Mouse (Mus musculus) forebrain, embryonic 10.5 days (tissue): ENCODE data around the gene Tmem45a2. TPM values are rescaled to one million over a fixed set of nuclear protein-coding genes. Genes with fewer than 3 reads are reported as not detected.

Experiments
- DNase-seq: peaks from one replicate; pipeline ENCODE4 v3.0.0-alpha.2; 2017; ENCODE audit warnings: low spot score; ENCODE audit errors: extremely low spot score
- H3K27ac ChIP-seq: fragments of 300-500 bp; sonication (generic); 2 replicates; pipeline ENCODE4 v1.5.1; 2016; ENCODE audit warnings: mild to moderate bottlenecking
- H3K27me3 ChIP-seq: fragments of 300-500 bp; sonication (generic); 2 replicates; pipeline ENCODE4 v1.6.1; 2016; ENCODE audit warnings: mild to moderate bottlenecking; ENCODE audit not compliant: poor library complexity, severe bottlenecking
- H3K36me3 ChIP-seq: fragments of 300-500 bp; sonication (generic); replicated peaks from 2 replicates; pipeline ENCODE4 v1.6.1; 2016; ENCODE audit warnings: mild to moderate bottlenecking, moderate library complexity
- H3K4me1 ChIP-seq: fragments of 300-500 bp; sonication (generic); 2 replicates; pipeline ENCODE4 v1.6.1; 2016
- H3K4me3 ChIP-seq: fragments of 300-500 bp; sonication (generic); 2 replicates; pipeline ENCODE4 v1.5.1; 2016; ENCODE audit warnings: mild to moderate bottlenecking, moderate library complexity
- H3K9me3 ChIP-seq: fragments of 300-500 bp; sonication (generic); 2 replicates; pipeline ENCODE4 v1.6.1; 2016; ENCODE audit warnings: mild to moderate bottlenecking, moderate library complexity
- WGBS: fragments of 180-500 bp; shearing (Covaris S2); methylation state at CpG from one replicate; pipeline ENCODE4 v1.1.7; 2016; 5-methylcytosine and 5-hydroxymethylcytosine counted together
- polyA plus RNA-seq: library from polyadenylated mRNA; unstranded; fragments of >200 nt; fragmentation: Nextera tagmentation; extraction: Ambion mirVana; gene quantifications from 2 replicates; pipeline ENCODE4 v1.2.1, GENCODE M21; 2016

The Tmem45a2 gene
- not detected in 2 replicates for polyA plus RNA-seq

DNA sequence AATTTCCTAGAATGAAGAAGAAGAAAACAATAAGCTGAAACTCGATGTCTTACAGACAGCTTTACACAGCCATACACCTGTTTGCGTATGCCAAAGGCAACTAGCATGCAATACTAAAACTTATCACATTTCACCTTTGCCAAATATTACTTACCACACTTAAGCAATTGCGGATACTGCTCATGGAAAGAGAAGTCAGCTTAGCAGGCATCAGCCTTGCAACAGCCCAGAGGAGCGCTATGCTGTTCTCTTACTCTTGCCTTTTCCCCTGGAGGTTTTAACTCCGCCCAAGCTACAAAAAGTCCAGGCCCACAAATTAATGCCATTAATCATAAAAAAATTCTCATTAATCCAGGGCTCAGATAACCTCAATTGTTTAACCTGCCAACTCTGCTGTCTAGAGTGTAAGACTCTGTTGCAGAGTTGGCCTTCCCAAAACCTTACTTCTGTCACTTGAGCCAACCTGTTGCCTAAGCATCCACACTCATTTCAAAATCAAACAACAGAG is at the start of gene Tmem45a2:
Gene Tmem45a2 (minus strand): TSS at position 241 of the 508 bp plus-strand sequence.
- H3K4me1 ChIP-seq, result no peaks in the 10 kb centered on the region
- H3K9me3 ChIP-seq, result no peaks in the 10 kb centered on the region
- H3K4me3 ChIP-seq, result no peak within 1 kb of the TSS
- H3K36me3 ChIP-seq, result no peaks in the 10 kb centered on the region
- H3K27me3 ChIP-seq, result no peaks in the 10 kb centered on the region
- 92% methylated on average over 5 of the region's 5 CpGs for WGBS
- DNase-seq, result no peak
- no peak within 1 kb of the TSS for H3K27ac ChIP-seq

DNA sequence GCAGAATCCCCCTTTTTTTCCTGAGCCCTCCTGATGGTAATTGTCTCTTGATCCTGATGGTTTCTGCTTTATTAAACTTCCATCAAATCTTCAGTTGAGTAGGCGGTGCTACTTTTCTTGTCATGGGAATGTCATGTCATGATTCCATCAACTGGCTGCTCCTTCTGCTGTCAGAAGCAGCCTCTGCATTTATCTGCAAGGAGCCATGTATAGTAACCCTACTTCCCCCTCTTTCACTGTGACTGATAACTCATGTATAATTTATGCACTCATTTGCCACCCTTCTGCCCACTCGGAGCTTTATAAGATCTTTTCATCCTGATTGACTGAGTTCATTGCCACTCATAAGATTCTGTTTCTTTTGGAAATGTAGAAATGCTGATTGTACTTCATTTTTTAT is 46.4 kb upstream of the Tmem45a2 start:
- DNase-seq, result no peak
- WGBS, result 86% methylated on average over 2 of the region's 2 CpGs
- H3K36me3 ChIP-seq, result no peaks in the 10 kb centered on the region
- H3K4me3 ChIP-seq, result no peak overlapping the region
- H3K4me1 ChIP-seq, result peaks cover 6% of the 10 kb centered on the region
- no peak overlapping the region for H3K27ac ChIP-seq
- no peaks in the 10 kb centered on the region for H3K27me3 ChIP-seq
- no peaks in the 10 kb centered on the region for H3K9me3 ChIP-seq

DNA sequence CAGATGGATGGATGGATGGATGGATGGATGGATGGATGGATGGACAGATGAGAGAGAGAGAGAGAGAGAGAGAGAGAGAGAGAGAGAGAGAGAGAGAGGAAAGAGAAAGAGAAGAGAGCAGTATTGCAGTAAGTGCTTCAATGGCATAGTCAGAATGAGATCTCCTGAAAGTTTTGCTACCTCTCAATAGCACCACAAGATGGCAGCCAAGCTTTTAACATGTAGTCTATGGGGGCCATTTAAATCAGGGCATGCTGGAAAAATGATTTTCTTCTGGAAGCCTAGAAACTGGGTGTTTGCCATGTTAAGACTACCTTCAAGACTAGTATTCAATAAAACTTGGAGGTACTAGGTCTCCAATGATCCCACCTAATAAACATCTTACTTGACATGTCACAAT is 44.9 kb upstream of the Tmem45a2 start:
- DNase-seq, result no peak
- Histone ChIP-seq H3K4me1 (peaks cover 4% of the 10 kb centered on the region; the same call in 1 of the 2 replicates), H3K36me3 (no peaks in the 10 kb centered on the region), H3K4me3 (no peak overlapping the region), H3K27ac (no peak overlapping the region), H3K9me3 (no peaks in the 10 kb centered on the region), H3K27me3 (no peaks in the 10 kb centered on the region)

GRCm38 (mm10) chr16:57106185-57106960 is 35.2 kb upstream of the Tmem45a2 start:
- no peaks in the 10 kb centered on the region for H3K4me1 ChIP-seq
- no peaks in the 10 kb centered on the region for H3K27me3 ChIP-seq

DNA sequence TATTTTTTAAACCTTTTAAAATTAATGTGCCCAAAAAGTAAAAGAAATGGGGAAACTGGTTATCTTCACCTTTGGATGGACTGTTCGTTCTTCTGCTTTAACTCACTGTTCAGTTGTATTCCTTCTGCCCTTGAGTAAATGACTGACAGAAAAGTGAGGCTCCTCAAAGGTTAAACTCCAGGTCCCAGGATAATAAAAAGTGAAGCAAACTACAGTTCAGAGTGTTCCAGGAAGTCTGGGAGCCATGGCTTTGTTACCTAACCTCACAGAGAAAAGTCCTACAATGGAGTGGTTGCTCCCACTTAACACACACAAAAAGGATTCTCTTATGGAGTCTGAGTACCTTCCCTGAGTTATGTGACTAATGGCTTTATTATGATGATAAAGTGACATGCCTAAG is 30.0 kb upstream of the Tmem45a2 start:
- WGBS, result 85% methylated on average over 1 of the region's 1 CpGs
- H3K27ac ChIP-seq, result no peak overlapping the region
- DNase-seq, result no peak
- H3K27me3 ChIP-seq, result no peaks in the 10 kb centered on the region
- no peak overlapping the region for H3K4me3 ChIP-seq
- H3K4me1 ChIP-seq, result no peaks in the 10 kb centered on the region
- no peaks in the 10 kb centered on the region for H3K36me3 ChIP-seq
- no peaks in the 10 kb centered on the region for H3K9me3 ChIP-seq

More at GRCm38 (mm10) chr16:57106185-57106960, 35.2 kb upstream of the Tmem45a2 start:
- WGBS, result 83% methylated on average over 5 of the region's 5 CpGs
- DNase-seq, result no peak
- Histone ChIP-seq H3K4me3 (no peak overlapping the region), H3K27ac (no peak overlapping the region), H3K36me3 (no peaks in the 10 kb centered on the region), H3K9me3 (no peaks in the 10 kb centered on the region)

DNA sequence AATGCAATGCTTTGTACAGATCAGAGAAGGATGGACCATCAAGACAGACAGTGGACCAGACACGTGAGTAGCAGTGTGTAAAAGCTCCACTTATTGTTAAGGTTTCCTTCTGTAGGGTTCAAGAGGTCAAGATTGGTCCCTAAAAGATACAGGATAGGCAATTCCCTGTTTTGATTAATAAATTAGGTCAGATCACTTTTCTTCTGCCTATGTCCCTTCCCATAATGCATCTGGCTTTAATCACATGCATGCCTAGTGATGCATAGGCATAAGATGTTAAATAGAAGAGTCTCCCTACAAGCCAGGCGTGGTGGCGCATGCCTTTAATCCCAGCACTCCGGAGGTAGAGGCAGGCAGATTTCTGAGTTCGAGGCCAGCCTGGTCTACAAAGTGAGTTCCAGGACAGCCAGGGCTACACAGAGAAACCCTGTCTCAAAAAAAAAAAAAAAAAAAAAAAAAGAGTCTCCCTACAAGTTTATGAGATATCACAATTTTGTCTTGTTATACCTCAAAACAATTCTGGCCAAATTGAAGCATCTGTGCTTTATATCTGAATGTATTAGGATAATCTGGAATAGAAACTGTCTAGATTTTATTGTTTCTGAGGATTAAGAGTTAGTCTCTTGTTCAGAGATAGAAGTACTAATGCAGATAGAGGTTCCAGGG is 28.5 kb upstream of the Tmem45a2 start:
- Histone ChIP-seq H3K4me3 (no peak overlapping the region), H3K36me3 (no peaks in the 10 kb centered on the region), H3K9me3 (no peaks in the 10 kb centered on the region), H3K4me1 (no peaks in the 10 kb centered on the region), H3K27me3 (no peaks in the 10 kb centered on the region), H3K27ac (no peak overlapping the region)
- 69% methylated on average over 5 of the region's 5 CpGs for WGBS
- no peak for DNase-seq

DNA sequence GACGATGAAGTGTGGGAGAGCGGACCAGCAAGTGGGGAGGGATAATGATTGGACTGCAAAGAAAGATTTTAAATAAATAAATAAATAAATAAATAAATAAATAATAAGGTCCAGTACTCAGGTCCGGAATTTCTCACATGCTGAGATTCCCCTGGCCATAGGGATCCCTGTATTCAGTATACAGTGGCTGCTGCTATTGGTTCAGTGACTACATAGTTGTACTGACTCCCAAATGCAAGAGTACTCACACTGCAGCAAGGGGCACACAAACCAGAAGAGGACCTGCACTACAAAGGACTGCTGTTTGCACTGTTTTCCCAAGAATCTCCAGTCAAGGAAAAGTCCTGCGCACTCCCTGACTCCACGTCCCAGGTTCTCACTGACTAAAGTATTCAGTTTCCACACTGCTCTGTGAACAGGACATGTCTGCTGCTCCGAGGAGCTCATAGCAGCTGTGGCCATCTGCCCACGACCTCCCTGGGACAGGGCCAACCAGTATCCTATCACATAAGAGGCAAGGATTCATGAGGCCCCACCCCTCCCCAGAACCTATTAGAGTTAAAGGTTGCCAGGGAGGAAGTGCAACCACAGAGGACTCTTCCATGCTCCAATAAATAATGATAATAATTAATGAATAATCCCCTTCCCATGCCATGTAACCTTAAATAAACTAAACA is 27.4 kb upstream of the Tmem45a2 start:
- DNase-seq, result no peak
- Histone ChIP-seq H3K36me3 (no peaks in the 10 kb centered on the region), H3K27me3 (no peaks in the 10 kb centered on the region), H3K27ac (no peak overlapping the region), H3K9me3 (no peaks in the 10 kb centered on the region), H3K4me3 (no peak overlapping the region), H3K4me1 (no peaks in the 10 kb centered on the region)
- WGBS, result 71% methylated on average over 7 of the region's 7 CpGs

DNA sequence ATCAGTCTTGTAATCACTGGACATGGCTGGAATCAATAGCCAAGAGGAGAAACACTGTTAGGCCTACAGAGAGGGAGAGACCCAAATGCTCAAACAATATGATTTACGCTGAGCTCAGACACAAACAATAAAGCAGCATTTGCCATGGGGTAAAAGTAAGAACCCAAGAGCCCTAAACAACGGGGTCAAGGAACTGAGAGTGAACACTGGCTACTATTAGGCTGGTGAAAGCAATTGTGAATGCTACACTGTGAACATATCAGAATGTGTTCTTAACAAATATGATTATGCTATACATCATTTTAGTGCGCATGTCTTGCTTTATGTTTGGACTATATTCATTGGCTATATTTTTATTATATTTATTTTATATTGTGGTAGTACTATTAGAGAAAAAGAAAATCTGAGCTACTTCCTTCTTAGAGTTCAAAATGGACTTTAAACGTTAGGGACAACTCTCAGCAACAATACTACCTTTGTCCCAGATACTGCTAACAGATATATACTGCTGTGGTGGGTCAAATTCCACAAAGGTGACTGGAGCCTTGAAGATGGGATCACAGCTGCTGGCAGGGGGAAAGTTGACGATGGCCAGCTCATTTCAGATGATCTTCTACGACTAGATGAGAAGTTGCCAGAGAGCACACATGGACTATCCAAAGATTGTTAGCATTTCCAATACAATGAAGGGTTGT is 21.9 kb upstream of the Tmem45a2 start:
- 75% methylated on average over 6 of the region's 6 CpGs for WGBS
- H3K27ac ChIP-seq, result no peak overlapping the region
- DNase-seq, result no peak
- H3K4me3 ChIP-seq, result no peak overlapping the region
- no peaks in the 10 kb centered on the region for H3K9me3 ChIP-seq
- no peaks in the 10 kb centered on the region for H3K4me1 ChIP-seq
- no peaks in the 10 kb centered on the region for H3K27me3 ChIP-seq
- no peaks in the 10 kb centered on the region for H3K36me3 ChIP-seq

- no peak overlapping the region for H3K4me3 ChIP-seq
- H3K4me1 ChIP-seq, result no peaks in the 10 kb centered on the region
- WGBS, result 59% methylated on average over 4 of the region's 4 CpGs
- H3K36me3 ChIP-seq, result no peaks in the 10 kb centered on the region
- H3K27me3 ChIP-seq, result no peaks in the 10 kb centered on the region
- DNase-seq, result peak; percentile 23
- no peaks in the 10 kb centered on the region for H3K9me3 ChIP-seq
- H3K27ac ChIP-seq, result no peak overlapping the region
These were observed 21.3 kb upstream of the Tmem45a2 start for GRCm38 (mm10) chr16:57092460-57092859.

- no peaks in the 10 kb centered on the region for H3K36me3 ChIP-seq
- WGBS, result 85% methylated on average over 4 of the region's 4 CpGs
- no peaks in the 10 kb centered on the region for H3K27me3 ChIP-seq
- H3K4me1 ChIP-seq, result no peaks in the 10 kb centered on the region
- H3K4me3 ChIP-seq, result no peak overlapping the region
- H3K9me3 ChIP-seq, result no peaks in the 10 kb centered on the region
- no peak overlapping the region for H3K27ac ChIP-seq
- DNase-seq, result no peak
These were observed 8.4 kb upstream of the Tmem45a2 start for GRCm38 (mm10) chr16:57079577-57079976.

DNA sequence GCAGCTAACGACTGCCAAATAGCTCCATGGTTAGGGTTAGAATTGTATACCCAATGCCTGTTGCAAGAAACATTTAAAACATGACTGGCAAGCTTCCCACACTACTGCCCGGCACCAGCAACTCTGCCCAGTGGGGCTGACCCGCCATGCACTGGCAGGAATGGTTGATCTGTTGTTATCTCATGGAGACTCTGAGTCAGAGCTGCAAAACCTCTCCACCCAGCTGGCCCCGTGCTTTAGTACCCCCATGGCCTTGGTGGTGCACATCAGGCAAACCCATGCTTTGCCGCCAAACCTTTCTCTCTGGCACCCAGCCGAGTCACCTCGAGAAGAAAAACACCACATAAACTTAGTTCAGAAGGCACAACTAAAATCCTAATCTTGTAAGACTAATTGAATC is 4.8 kb upstream of the Tmem45a2 start:
- H3K4me1 ChIP-seq, result no peaks in the 10 kb centered on the region
- H3K27me3 ChIP-seq, result no peaks in the 10 kb centered on the region
- DNase-seq, result no peak
- no peaks in the 10 kb centered on the region for H3K36me3 ChIP-seq
- H3K9me3 ChIP-seq, result no peaks in the 10 kb centered on the region
- H3K4me3 ChIP-seq, result no peak overlapping the region
- H3K27ac ChIP-seq, result no peak overlapping the region
- 84% methylated on average over 7 of the region's 7 CpGs for WGBS

DNA sequence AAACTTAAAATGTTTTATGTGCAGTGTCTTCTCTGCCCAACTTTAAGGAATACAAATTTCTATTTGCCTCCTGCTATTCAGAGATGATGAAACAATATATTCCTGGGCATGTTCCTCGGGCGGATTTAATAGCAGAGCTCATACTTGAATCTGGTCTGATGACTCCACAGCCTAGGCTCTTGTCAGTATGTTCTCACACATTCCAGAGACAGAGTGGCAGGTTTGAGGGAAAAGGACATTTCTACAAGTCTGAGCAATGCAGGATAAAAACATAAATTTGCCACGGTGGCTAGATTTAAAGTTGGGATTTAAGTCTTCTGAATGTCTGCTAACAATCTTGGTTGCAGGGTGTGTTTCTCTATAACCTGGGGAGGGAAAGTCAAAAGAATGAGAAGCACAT is 9.1 kb downstream of the Tmem45a2 start:
- WGBS, result 89% methylated on average over 3 of the region's 3 CpGs
- no peak for DNase-seq
- Histone ChIP-seq H3K27me3 (no peaks in the 10 kb centered on the region), H3K4me1 (no peaks in the 10 kb centered on the region), H3K9me3 (no peaks in the 10 kb centered on the region), H3K27ac (no peak overlapping the region), H3K4me3 (no peak overlapping the region), H3K36me3 (no peaks in the 10 kb centered on the region)
